Mouse (Mus musculus): ENCODE measurements around the gene B3gnt2. TPM values are rescaled to one million over a fixed set of nuclear protein-coding genes. Genes with fewer than 3 reads are reported as not detected.
A peak's percentile ranks its signal among the peaks of the same experiment; 100 is the strongest.
"Not testable (repeated sequence)": the region's sequence is repeated elsewhere in the genome, so short reads cannot be mapped to it uniquely, and the experiment has no call there.

Gene B3gnt2
- total RNA-seq, 2 experiments from 2014 or later = 13.6 to 15.9 TPM

GRCm38 (mm10) chr11:22741436-22741835, 119.3 kb downstream of the B3gnt2 start:
- DNase-seq (ENCODE audit: extremely low spot score in 1 of 2, low spot score in 1 of 2) = no peak

- DNase-seq (ENCODE audit: extremely low spot score in 1 of 2, low spot score in 1 of 2) = no peak
Measured at GRCm38 (mm10) chr11:22739497-22740288, 121.1 kb downstream of the B3gnt2 start.

GRCm38 (mm10) chr11:22736521-22737225, 124.1 kb downstream of the B3gnt2 start:
- DNase-seq (ENCODE audit: extremely low spot score in 1 of 2, low spot score in 1 of 2) = no peak

- DNase-seq (ENCODE audit: extremely low spot score in 1 of 2, low spot score in 1 of 2) = not testable (repeated sequence)
Measured at GRCm38 (mm10) chr11:22735128-22735527, 125.6 kb downstream of the B3gnt2 start.

GRCm38 (mm10) chr11:22733936-22734335, 126.8 kb downstream of the B3gnt2 start:
- no peak for DNase-seq (ENCODE audit: extremely low spot score in 1 of 2, low spot score in 1 of 2)

- no peak for DNase-seq (ENCODE audit: extremely low spot score in 1 of 2, low spot score in 1 of 2)
Measured at GRCm38 (mm10) chr11:22732907-22733306, 127.9 kb downstream of the B3gnt2 start.

GRCm38 (mm10) chr11:22723096-22723495, 137.7 kb downstream of the B3gnt2 start:
- no peak for DNase-seq (ENCODE audit: extremely low spot score in 1 of 2, low spot score in 1 of 2)

GRCm38 (mm10) chr11:22720096-22720495, 140.7 kb downstream of the B3gnt2 start:
- no peak for DNase-seq (ENCODE audit: extremely low spot score in 1 of 2, low spot score in 1 of 2)

- peak in 1 of 2 experiments; percentile 15 for DNase-seq (ENCODE audit: extremely low spot score in 1 of 2, low spot score in 1 of 2)
Measured at GRCm38 (mm10) chr11:22719570-22719969, 141.2 kb downstream of the B3gnt2 start.

- no peak for DNase-seq (ENCODE audit: extremely low spot score in 1 of 2, low spot score in 1 of 2)
Measured at GRCm38 (mm10) chr11:22718036-22718435, 142.7 kb downstream of the B3gnt2 start.

GRCm38 (mm10) chr11:22711327-22711726, 149.4 kb downstream of the B3gnt2 start:
- DNase-seq (ENCODE audit: extremely low spot score in 1 of 2, low spot score in 1 of 2) = no peak

GRCm38 (mm10) chr11:22710596-22710995, 150.2 kb downstream of the B3gnt2 start:
- DNase-seq (ENCODE audit: extremely low spot score in 1 of 2, low spot score in 1 of 2) = no peak

Other genes starting within 250 kb of the B3gnt2 start
- gene Zrsr1, start 111.0 kb upstream of the B3gnt2 start, total RNA-seq (2021) = 10 to 100 TPM; 56.5 to 61.7 TPM
- gene Gm28048, start 121.1 kb upstream of the B3gnt2 start, total RNA-seq (2021) = 10 to 100 TPM in 1 of 2 experiments, 1 to 10 TPM in 1; 9.5 to 10.4 TPM
- 10 to 100 TPM; 50.9 to 62.2 TPM for gene Commd1, start 121.4 kb upstream of the B3gnt2 start, total RNA-seq (2021)
- 100 to 1,000 TPM in 1 of 2 experiments, 10 to 100 TPM in 1; 99.5 to 114 TPM for gene Cct4, start 129.6 kb upstream of the B3gnt2 start, total RNA-seq (2021)
- 1 to 10 TPM; 4.2 to 6.3 TPM for gene Fam161a, start 146.6 kb upstream of the B3gnt2 start, total RNA-seq (2021)

Data from layer of hippocampus, postnatal 25 days (tissue).